Mouse (Mus musculus) heart, embryonic 11.5 days (tissue): ENCODE measurements at regions not wholly inside any gene's neighbourhood (a gene's known extent, or its start where the extent isn't known, plus 50 kb on each side); places are given as distances from the start of the nearest gene placed in this dataset.

Experiments
- ATAC-seq: fragments of 200-750 bp; cut with Nextera tagmentation; replicated peaks from 2 replicates; pipeline ENCODE4 v1.8.0; 2017; ENCODE audit warnings: moderate library complexity; ENCODE audit not compliant: insufficient number of reproducible peaks, low FRiP score, low TSS enrichment
- H3K27ac ChIP-seq: fragments of 300-500 bp; sonication (generic); 2 replicates; pipeline ENCODE4 v1.5.1; 2014; ENCODE audit warnings: mild to moderate bottlenecking, low read depth, low read length
- H3K27me3 ChIP-seq: fragments of 300-500 bp; sonication (generic); 2 replicates; pipeline ENCODE4 v1.6.1; 2014; ENCODE audit warnings: mild to moderate bottlenecking, low read length, mixed read lengths; ENCODE audit not compliant: control insufficient read depth, insufficient read depth
- H3K36me3 ChIP-seq: fragments of 300-500 bp; sonication (generic); 2 replicates; pipeline ENCODE4 v1.6.1; 2014; ENCODE audit warnings: mild to moderate bottlenecking, low read length, moderate library complexity, mixed read lengths; ENCODE audit not compliant: control insufficient read depth, insufficient read depth
- H3K4me1 ChIP-seq: fragments of 300-500 bp; sonication (generic); 2 replicates; pipeline ENCODE4 v1.6.1; 2014; ENCODE audit warnings: low read length; ENCODE audit not compliant: control insufficient read depth, insufficient read depth
- H3K4me2 ChIP-seq: fragments of 300-500 bp; sonication (generic); 2 replicates; pipeline ENCODE4 v1.6.1; 2014; ENCODE audit warnings: mild to moderate bottlenecking, moderate library complexity
- H3K4me3 ChIP-seq: fragments of 300-500 bp; sonication (generic); 2 replicates; pipeline ENCODE4 v1.5.1; 2014; ENCODE audit warnings: low read depth, low read length
- H3K9ac ChIP-seq: fragments of 300-500 bp; sonication (generic); 2 replicates; pipeline ENCODE4 v1.6.1; 2014; ENCODE audit warnings: mild to moderate bottlenecking, low read depth, low read length, moderate library complexity
- H3K9me3 ChIP-seq: fragments of 300-500 bp; sonication (generic); replicated peaks from 2 replicates; pipeline ENCODE4 v1.6.1; 2016; ENCODE audit warnings: low read length; ENCODE audit not compliant: control insufficient read depth
- WGBS: fragments of 180-500 bp; shearing (Covaris S2); extraction: QIAGEN DNeasy Blood & Tissue Kit; methylation state at CpG from one replicate; pipeline ENCODE4 v1.1.7; 2014; ENCODE audit not compliant: insufficient replicate concordance; 5-methylcytosine and 5-hydroxymethylcytosine counted together

DNA sequence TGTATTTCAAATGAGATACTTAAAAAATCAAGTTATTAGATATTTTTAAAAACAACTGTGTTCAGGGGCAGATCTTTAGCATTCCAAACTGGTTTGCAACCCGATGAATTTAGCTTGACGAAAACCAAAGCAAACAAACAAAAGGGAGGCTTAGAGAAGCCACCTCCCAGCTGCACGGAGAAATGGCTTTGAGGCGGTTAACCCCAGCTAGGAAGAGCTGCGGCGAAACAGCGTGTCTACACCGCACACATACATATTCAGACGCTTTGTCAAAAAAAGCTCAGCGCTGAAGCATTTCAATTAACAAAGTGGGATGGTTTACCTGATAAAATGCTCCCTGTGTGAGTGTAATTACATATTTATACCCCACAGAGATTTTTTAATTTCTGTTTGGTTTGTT is 123.0 kb upstream of the Ap5m1 start:
- Histone ChIP-seq H3K36me3 (no peaks in the 10 kb centered on the region), H3K27me3 (no peaks in the 10 kb centered on the region), H3K27ac (no peak overlapping the region), H3K9me3 (no peaks in the 10 kb centered on the region), H3K4me1 (no peaks in the 10 kb centered on the region), H3K9ac (no peak overlapping the region), H3K4me3 (no peak overlapping the region), H3K4me2 (no peak overlapping the region)
- 71% methylated on average over 10 of the region's 10 CpGs for WGBS
- ATAC-seq = no peak

GRCm38 (mm10) chr14:48930886-48931285 is 135.0 kb upstream of the Ap5m1 start:
- Histone ChIP-seq H3K4me2 (no peak overlapping the region), H3K4me3 (no peak overlapping the region), H3K27ac (no peak overlapping the region), H3K36me3 (no peaks in the 10 kb centered on the region), H3K9me3 (no peaks in the 10 kb centered on the region), H3K4me1 (no peaks in the 10 kb centered on the region), H3K9ac (no peak overlapping the region), H3K27me3 (no peaks in the 10 kb centered on the region)
- WGBS = 84% methylated on average over 9 of the region's 9 CpGs
- ATAC-seq = no peak

DNA sequence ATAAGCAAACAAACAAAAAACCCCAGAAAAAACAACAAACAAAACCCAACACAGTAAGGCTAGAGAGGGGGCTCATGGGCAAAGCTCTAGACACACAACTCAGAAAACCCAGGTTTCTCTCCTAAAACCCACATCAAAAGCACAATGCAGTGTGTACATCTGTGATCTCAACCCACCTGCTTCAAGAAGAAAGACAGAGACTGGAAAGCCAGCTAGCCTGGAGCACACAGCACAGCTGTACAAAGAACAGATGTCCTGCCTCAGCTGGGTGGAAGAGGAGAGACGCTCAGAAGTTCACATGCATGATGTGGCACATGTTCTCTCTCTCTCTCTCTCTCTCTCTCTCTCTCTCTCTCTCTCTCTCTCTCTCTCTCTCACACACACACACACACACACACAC is 140.0 kb upstream of the Ap5m1 start:
- no peaks in the 10 kb centered on the region for H3K27me3 ChIP-seq
- no peaks in the 10 kb centered on the region for H3K36me3 ChIP-seq
- no peak for ATAC-seq
- no peak overlapping the region for H3K4me3 ChIP-seq
- 53% methylated on average over 1 of the region's 1 CpGs for WGBS
- no peak overlapping the region for H3K27ac ChIP-seq
- H3K4me2 ChIP-seq = no peak overlapping the region
- H3K9ac ChIP-seq = no peak overlapping the region
- no peaks in the 10 kb centered on the region for H3K4me1 ChIP-seq
- H3K9me3 ChIP-seq = no peaks in the 10 kb centered on the region

DNA sequence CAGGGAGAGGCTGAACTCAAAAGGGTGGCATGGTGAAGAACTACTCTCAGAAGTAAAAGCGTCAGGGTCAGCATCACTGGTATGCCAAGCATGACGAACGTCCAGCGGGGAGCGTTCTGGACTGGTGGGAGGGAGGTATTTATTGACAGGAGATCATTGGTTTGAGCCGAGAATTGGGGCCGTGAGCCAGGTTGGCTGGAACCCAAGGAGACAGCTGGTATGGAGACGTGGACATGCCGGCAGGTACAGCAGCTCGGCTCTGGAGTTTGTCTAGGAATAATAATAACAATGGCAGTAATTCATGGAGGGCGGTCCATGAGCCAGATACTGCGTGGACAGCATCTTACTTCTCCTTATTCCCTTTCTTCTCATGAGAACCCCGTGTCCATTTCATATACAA is 156.5 kb upstream of the Ap5m1 start:
- H3K36me3 ChIP-seq = no peaks in the 10 kb centered on the region
- ATAC-seq = no peak
- H3K27ac ChIP-seq = no peak overlapping the region
- no peak overlapping the region for H3K4me2 ChIP-seq
- 69% methylated on average over 13 of the region's 13 CpGs for WGBS
- H3K4me3 ChIP-seq = no peak overlapping the region
- H3K9ac ChIP-seq = no peak overlapping the region
- no peaks in the 10 kb centered on the region for H3K27me3 ChIP-seq
- H3K9me3 ChIP-seq = no peaks in the 10 kb centered on the region
- no peaks in the 10 kb centered on the region for H3K4me1 ChIP-seq

- H3K4me1 ChIP-seq = no peaks in the 10 kb centered on the region
- WGBS = 70% methylated on average over 14 of the region's 14 CpGs
- no peaks in the 10 kb centered on the region for H3K9me3 ChIP-seq
- H3K4me2 ChIP-seq = no peak overlapping the region
- no peak overlapping the region for H3K4me3 ChIP-seq
- H3K27me3 ChIP-seq = no peaks in the 10 kb centered on the region
- no peak overlapping the region for H3K9ac ChIP-seq
- no peaks in the 10 kb centered on the region for H3K36me3 ChIP-seq
- no peak overlapping the region for H3K27ac ChIP-seq
- ATAC-seq = no peak
Observed at GRCm38 (mm10) chr14:48907991-48908698, 157.8 kb upstream of the Ap5m1 start.

GRCm38 (mm10) chr14:48907403-48907973 is 158.4 kb upstream of the Ap5m1 start:
- Histone ChIP-seq H3K4me2 (no peak overlapping the region), H3K27me3 (no peaks in the 10 kb centered on the region), H3K4me1 (no peaks in the 10 kb centered on the region), H3K27ac (no peak overlapping the region), H3K4me3 (no peak overlapping the region), H3K9ac (no peak overlapping the region), H3K36me3 (no peaks in the 10 kb centered on the region), H3K9me3 (no peaks in the 10 kb centered on the region)
- 78% methylated on average over 6 of the region's 6 CpGs for WGBS
- no peak for ATAC-seq

DNA sequence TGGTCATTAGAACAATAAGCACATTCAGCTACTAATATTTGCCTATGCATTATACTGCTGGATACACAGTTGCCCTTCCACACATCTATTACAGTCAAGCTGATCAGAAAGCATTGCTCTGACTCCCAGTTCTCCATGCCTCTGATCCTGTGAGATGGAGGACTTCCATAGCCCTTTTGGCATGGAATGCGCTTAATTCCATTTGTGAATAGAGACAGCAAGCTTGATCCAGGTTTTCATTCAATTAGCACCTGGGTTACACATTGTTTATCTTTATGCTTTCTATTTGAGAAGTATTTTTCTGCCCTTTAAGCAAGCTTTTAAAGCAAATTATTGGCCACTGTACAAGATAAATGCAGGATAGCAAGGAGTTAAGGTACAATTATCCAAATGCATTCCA is 158.9 kb upstream of the Ap5m1 start:
- Histone ChIP-seq H3K36me3 (no peaks in the 10 kb centered on the region), H3K4me2 (no peak overlapping the region), H3K27me3 (no peaks in the 10 kb centered on the region), H3K9me3 (no peaks in the 10 kb centered on the region), H3K4me1 (no peaks in the 10 kb centered on the region), H3K27ac (no peak overlapping the region), H3K4me3 (no peak overlapping the region), H3K9ac (no peak overlapping the region)
- 89% methylated on average over 1 of the region's 1 CpGs for WGBS
- no peak for ATAC-seq

GRCm38 (mm10) chr14:48904576-48904975 is 161.3 kb upstream of the Ap5m1 start:
- Histone ChIP-seq H3K4me3 (no peak overlapping the region), H3K36me3 (no peaks in the 10 kb centered on the region), H3K9ac (no peak overlapping the region), H3K27ac (no peak overlapping the region), H3K4me2 (no peak overlapping the region), H3K4me1 (no peaks in the 10 kb centered on the region), H3K27me3 (no peaks in the 10 kb centered on the region), H3K9me3 (no peaks in the 10 kb centered on the region)
- 81% methylated on average over 1 of the region's 1 CpGs for WGBS
- no peak for ATAC-seq

DNA sequence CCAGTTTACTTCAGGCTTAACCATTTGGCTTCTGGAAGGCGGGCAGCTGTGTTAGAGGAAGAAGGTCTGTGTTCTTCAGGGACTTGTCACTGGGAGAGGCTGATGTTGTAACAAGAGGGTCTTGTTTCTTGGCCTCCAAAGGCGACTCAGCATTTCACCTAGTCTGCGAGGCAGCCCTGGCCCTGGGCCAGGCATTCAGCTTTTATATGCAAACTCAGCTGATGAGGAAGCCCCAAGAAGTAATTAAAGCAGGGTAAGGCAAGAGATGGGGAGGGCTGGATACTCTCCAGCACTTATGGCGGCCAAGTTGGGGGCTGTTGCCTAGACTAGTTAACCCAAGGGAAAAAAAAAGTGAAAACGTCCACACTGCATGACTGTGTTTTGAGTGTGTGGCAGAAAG is 162.4 kb upstream of the Ap5m1 start:
- Histone ChIP-seq H3K4me2 (no peak overlapping the region), H3K27ac (no peak overlapping the region), H3K36me3 (no peaks in the 10 kb centered on the region), H3K9ac (no peak overlapping the region), H3K4me3 (no peak overlapping the region), H3K9me3 (no peaks in the 10 kb centered on the region), H3K27me3 (no peaks in the 10 kb centered on the region), H3K4me1 (no peaks in the 10 kb centered on the region)
- ATAC-seq = no peak
- WGBS = 38% methylated on average over 5 of the region's 5 CpGs
